Mouse (Mus musculus): ENCODE measurements around the gene St6galnac6. TPM values are rescaled to one million over a fixed set of nuclear protein-coding genes. Genes with fewer than 3 reads are reported as not detected.

Gene St6galnac6
- polyA plus RNA-seq, 1 experiment from 2014 or later = 7.0 TPM

MicroRNAs within 50 kb of the gene (microRNA counts, 519-probe panel; counts per million panel counts)
- not detected for microRNA mmu-miR-1954

Small RNA genes lying within 50 kb of the gene (microRNA-seq; reads per million reads assigned to microRNA genes)
- gene Mir1954 = not detected

Other genes with a start within 250 kb of the St6galnac6 start
- gene Ciz1, start 247.4 kb upstream of the St6galnac6 start, polyA plus RNA-seq (2014; fragmentation: Nextera tagmentation; extraction: Ambion mirVana) = 36.2 and 50.3 TPM in 2 replicates
- 8.4 and 11.5 TPM in 2 replicates for gene Dnm1, start 246.4 kb upstream of the St6galnac6 start, polyA plus RNA-seq (2014; fragmentation: Nextera tagmentation; extraction: Ambion mirVana)
- gene 1110008P14Rik, start 217.8 kb upstream of the St6galnac6 start, polyA plus RNA-seq (2014; fragmentation: Nextera tagmentation; extraction: Ambion mirVana) = 50.1 and 52.0 TPM in 2 replicates
- gene Lcn2, start 211.5 kb upstream of the St6galnac6 start, polyA plus RNA-seq (2014; fragmentation: Nextera tagmentation; extraction: Ambion mirVana) = 1.6 and 1.7 TPM in 2 replicates
- 32.2 and 36.4 TPM in 2 replicates for gene Ptges2, start 203.8 kb upstream of the St6galnac6 start, polyA plus RNA-seq (2014; fragmentation: Nextera tagmentation; extraction: Ambion mirVana)
- 6.4 and 6.8 TPM in 2 replicates for gene Naif1, start 149.3 kb upstream of the St6galnac6 start, polyA plus RNA-seq (2014; fragmentation: Nextera tagmentation; extraction: Ambion mirVana)
- 10.7 and 14.8 TPM in 2 replicates for gene Slc25a25, start 148.3 kb upstream of the St6galnac6 start, polyA plus RNA-seq (2014; fragmentation: Nextera tagmentation; extraction: Ambion mirVana)
- 12.2 and 16.9 TPM in 2 replicates for gene Fam102a, start 64.4 kb upstream of the St6galnac6 start, polyA plus RNA-seq (2014; fragmentation: Nextera tagmentation; extraction: Ambion mirVana)
- gene Dpm2, start 28.9 kb upstream of the St6galnac6 start, polyA plus RNA-seq (2014; fragmentation: Nextera tagmentation; extraction: Ambion mirVana) = 105 and 126 TPM in 2 replicates
- gene Pip5kl1, start 24.9 kb upstream of the St6galnac6 start, polyA plus RNA-seq (2014; fragmentation: Nextera tagmentation; extraction: Ambion mirVana) = 1.8 and 2.3 TPM in 2 replicates
- 0.14 TPM in 1 of 2 replicates, not detected in the other for gene 9430097D07Rik, start 24.0 kb upstream of the St6galnac6 start, polyA plus RNA-seq (2014; fragmentation: Nextera tagmentation; extraction: Ambion mirVana)
- 15.6 and 20.0 TPM in 2 replicates for gene St6galnac4, start 12.6 kb upstream of the St6galnac6 start, polyA plus RNA-seq (2014; fragmentation: Nextera tagmentation; extraction: Ambion mirVana)
- gene Ak1, start 22.0 kb downstream of the St6galnac6 start, polyA plus RNA-seq (2014; fragmentation: Nextera tagmentation; extraction: Ambion mirVana) = 22.1 and 25.5 TPM in 2 replicates
- 34.1 and 55.9 TPM in 2 replicates for gene Eng, start 46.9 kb downstream of the St6galnac6 start, polyA plus RNA-seq (2014; fragmentation: Nextera tagmentation; extraction: Ambion mirVana)
- 27.1 and 33.2 TPM in 2 replicates for gene Fpgs, start 104.4 kb downstream of the St6galnac6 start, polyA plus RNA-seq (2014; fragmentation: Nextera tagmentation; extraction: Ambion mirVana)
- gene Cdk9, start 113.4 kb downstream of the St6galnac6 start, polyA plus RNA-seq (2014; fragmentation: Nextera tagmentation; extraction: Ambion mirVana) = 105 and 106 TPM in 2 replicates
- gene Sh2d3c, start 121.3 kb downstream of the St6galnac6 start, polyA plus RNA-seq (2014; fragmentation: Nextera tagmentation; extraction: Ambion mirVana) = 19.8 and 25.4 TPM in 2 replicates
- not detected in 2 replicates for gene 6330409D20Rik, start 141.3 kb downstream of the St6galnac6 start, polyA plus RNA-seq (2014; fragmentation: Nextera tagmentation; extraction: Ambion mirVana)
- gene Tor2a, start 157.5 kb downstream of the St6galnac6 start, polyA plus RNA-seq (2014; fragmentation: Nextera tagmentation; extraction: Ambion mirVana) = 75.6 and 76.8 TPM in 2 replicates
- 0.30 TPM in 1 of 2 replicates, not detected in the other for gene Ttc16, start 175.9 kb downstream of the St6galnac6 start, polyA plus RNA-seq (2014; fragmentation: Nextera tagmentation; extraction: Ambion mirVana)
- 3.3 and 5.8 TPM in 2 replicates for gene Ptrh1, start 176.1 kb downstream of the St6galnac6 start, polyA plus RNA-seq (2014; fragmentation: Nextera tagmentation; extraction: Ambion mirVana)
- gene Cfap157, start 184.7 kb downstream of the St6galnac6 start, polyA plus RNA-seq (2014; fragmentation: Nextera tagmentation; extraction: Ambion mirVana) = 0.11 and 0.39 TPM in 2 replicates
- 11.2 and 16.2 TPM in 2 replicates for gene Stxbp1, start 247.5 kb downstream of the St6galnac6 start, polyA plus RNA-seq (2014; fragmentation: Nextera tagmentation; extraction: Ambion mirVana)